Mouse (Mus musculus) spleen, postnatal 36 days (tissue): ENCODE measurements around the gene Ptprm.
"Not testable (repeated sequence)": the region's sequence is repeated elsewhere in the genome, so short reads cannot be mapped to it uniquely, and the experiment has no call there.

ENCODE experiments used
- DNase-seq, 2 experiments: peaks; one replicate each; pipeline ENCODE4 v3.0.0; 2022; ENCODE audit warnings: low spot score in 2 of 2, mixed read lengths in 1 of 2

Ptprm gene

DNA sequence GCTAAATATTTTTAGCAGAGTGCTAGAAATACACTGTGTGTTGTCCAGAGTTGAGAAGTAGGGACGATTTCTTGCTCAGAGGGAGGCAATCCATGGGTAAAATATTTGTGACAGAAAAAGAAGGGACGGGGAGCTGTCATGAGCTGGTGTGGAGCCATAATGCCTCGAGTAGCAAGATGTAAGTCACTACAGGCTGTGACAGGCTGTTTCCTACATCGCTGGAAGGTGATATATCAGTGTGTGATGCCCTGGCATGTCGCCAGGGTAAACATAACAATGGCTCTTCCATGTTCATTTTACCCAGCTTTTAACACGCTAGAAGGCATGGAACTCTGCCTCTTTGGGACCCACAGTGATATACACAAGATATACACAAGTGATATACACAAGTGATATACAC is 476.7 kb downstream of the Ptprm start:
- no peak for DNase-seq

DNA sequence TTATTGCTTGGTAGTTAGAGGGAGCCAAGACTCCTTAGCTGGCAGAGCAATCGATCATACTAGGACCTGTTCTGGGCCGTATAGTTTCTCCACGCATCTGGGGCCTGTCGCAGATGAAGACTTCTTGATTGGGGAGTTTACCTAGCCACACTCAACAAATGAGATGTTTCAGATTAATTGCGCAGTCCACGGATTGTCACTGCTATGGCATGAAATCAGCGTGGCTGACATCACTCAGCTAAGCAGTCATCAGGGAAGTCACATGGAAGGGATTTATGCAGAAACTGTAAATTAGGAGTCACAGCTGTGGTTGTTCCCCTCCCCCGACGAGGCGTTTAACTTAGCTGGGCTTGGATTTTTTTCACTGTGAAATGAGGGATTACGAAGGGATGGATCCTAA is 479.4 kb downstream of the Ptprm start:
- DNase-seq: no peak

DNA sequence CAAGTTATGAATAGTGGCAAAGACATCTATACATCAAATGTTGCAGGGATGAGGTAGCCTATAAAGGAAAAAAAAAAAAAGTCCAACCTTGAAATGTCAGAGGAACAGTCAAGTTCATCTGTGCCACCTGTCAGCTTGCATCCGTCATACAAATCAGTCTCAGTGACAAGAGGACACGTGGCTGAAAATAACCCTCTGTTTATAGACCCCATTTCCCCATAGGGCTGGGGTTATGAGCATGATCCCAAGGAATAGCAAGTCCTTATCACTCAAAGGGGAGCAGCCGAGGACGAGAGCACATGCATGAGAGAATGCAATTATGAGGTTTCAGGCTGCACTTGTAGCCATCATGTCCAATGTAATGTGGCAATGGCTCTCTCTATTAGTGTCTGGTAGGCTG is 482.9 kb downstream of the Ptprm start:
- DNase-seq: no peak

DNA sequence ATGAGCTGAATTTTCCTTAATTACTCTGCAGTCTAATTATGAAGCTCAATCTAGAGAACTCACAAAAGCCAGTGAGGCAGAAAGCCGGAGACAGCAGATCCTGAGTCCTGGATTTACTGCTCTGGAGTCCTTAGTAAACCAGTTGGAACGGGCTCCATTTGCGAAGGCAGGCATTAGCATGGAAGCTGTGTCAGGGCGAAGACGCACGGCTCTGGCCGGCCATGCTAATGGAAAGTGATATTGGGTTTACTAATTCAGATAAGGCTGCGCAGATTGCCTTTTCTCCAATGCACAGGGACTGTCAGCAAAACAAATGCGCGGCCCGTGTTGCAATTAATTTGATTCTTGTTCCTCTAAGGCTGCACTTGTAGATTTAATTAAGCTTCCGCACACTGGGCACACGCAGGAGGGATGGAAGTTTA is 484.7 kb downstream of the Ptprm start:
- no peak for DNase-seq

DNA sequence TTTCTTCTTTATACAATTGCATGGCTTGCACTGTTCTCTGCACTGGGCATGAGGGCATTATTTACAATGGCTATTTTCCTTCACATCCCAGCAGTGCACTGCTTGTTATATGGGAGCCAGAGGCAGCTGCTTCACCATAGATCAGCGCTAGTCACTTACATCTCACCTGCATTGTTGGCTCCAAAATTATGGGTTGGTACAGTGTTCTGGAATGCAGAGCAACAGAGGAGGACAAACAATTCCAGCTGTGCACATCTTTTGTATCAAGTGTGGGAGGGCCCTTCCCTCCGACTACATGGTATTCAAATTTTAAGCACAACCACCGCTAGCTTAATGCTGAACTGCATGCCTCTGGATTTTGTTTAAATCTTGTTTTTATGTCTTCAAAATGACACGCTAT is 489.8 kb downstream of the Ptprm start:
- no peak for DNase-seq

DNA sequence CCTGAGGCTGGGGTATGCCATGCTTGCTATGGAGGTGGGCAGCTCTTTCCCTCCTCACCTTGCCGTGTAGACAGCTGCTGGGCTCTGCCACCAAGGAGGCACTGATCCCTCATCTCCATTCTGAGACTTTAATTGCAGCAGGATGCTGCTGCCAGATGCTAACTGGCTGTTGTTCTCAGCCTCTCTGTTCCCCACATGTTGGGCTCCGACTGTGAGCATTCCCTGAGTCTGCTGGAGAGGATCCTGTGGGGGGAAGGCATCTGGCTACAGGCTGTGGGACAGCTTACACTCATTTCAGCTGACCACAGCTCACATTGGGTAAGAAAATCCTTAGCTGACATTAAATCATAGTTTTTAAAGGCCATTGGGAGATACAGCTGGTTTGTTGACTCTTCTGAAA is 492.7 kb downstream of the Ptprm start:
- no peak for DNase-seq

DNA sequence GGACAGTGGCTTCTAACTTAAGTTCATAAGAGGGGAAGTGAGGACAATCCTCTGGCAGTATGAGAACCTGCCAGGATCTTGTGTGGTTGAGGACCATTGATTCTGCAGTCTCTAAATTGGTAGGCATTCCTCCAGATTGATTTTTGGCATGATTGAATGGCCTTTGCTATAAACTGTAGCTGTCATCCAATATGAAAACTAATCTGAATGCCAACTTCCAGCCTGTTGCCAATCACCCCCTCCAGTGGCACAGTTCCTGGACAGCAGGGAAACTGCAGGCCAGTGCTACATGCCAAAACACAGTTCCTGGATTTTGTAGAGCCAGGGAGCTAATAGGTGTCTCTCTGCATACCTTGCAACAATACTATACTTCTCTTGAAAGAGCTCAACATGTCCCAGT is 495.5 kb downstream of the Ptprm start:
- DNase-seq: no peak

DNA sequence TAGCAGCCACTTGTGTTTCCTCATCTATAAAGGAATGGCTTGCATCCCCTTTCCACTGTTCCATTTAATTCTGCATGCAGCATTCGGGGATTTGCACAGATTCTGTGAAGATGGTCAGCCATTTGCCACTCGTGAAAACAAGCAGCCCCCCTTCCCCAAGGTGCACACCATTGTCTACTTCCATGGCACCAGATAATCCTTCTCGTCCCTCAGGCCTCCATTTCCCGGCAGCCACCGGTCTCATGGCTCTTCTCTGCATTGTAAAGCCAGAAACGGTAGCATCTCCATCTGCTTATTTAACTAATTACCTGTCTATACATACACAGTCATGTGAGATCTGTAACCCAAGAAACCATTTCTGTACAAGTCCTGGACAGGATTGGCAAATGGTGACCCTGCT is 501.8 kb downstream of the Ptprm start:
- no peak for DNase-seq

DNA sequence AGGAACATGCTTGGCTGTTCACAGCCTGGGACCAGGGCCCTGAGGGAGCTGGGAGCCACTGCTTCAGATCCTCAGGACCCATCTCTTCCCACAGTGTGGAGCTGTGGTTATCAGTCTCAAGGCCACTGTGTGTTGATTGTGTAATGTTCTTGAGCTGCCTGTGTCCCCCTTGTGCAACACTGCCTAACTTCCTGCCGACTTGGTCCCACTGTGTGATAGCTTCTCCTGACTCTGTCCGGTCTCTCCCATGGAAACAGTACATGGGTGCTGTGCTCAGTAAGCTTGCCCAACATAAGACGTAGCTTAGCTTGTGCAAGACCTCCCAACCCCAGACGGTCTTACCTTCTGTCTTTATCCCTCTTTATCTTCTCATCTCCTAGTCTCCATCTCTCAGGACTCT is 507.2 kb downstream of the Ptprm start:
- not testable (repeated sequence) for DNase-seq

DNA sequence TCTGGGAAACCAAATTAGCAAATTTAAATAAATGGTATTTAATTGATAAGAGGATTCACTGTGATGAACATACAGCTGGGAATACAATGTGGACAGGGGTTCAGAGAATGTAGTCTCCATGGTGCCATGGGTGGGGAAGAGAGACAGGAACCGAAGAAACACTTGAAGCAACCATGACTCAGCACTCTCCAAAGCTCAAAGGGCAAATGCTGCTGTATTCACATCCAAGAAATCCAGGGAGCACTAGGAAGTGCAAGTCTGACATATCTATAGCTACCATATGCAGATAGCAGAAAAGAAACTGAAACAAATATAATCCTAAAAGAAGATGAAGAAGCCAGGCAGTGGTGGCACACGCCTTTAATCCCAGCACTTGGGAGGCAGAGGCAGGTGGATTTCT is 531.9 kb downstream of the Ptprm start:
- DNase-seq: no peak

DNA sequence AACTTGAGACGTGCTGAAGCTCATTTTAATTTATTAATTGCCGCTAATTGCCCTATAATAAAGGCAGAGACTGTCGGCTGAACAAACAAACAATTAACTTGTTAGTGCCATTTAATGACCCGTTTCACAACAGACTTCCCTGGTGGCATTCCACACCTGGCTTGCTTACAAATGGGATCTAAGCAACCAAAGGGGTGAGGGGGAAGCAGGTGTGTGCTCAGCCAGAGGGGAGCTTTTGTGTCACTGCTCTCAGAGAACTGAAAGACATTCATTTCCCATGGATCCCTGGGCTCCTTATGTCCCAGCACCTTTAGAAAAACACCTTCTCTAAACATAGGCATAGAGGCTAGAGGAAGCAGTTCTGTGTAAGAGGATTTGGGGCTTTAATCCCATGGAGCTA is 536.9 kb downstream of the Ptprm start:
- DNase-seq: no peak

DNA sequence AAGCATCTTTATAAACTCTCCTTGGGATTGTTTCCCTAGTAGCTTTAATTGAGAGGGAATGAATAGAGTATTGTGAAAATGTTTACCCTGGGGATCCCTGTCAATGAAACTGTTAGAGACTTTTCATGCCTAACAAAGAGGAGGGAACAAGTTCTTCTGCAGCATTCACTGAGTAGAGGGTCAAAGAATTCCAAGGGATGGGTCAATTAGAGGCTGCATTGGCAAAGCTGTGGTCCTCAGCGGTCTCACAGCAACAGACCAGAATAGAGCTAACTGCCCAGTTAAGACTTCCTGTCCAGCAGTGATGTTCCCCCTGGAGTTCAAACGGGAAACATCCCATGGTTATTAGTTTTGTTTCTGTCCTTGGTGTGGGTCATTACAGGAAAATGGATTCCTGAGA is 538.3 kb downstream of the Ptprm start:
- no peak for DNase-seq

DNA sequence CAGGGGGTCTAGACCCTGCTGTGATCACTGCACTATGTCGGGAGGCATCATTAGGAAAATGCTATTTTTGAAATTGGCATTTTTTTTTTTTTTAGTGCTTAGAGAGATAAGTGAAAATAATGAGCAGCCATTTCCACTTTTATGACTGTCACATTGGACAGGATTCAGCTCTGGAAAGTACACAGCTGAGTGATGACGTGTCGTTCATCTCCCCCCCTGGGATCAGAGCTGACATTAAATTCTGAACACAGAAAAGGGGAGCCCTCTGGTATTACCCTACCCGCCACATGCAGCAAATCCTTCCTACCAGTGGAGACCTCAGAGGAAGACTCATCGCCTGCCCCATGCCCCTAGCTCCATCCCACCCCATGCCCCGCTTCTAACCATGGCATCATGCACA is 540.5 kb downstream of the Ptprm start:
- DNase-seq: no peak

DNA sequence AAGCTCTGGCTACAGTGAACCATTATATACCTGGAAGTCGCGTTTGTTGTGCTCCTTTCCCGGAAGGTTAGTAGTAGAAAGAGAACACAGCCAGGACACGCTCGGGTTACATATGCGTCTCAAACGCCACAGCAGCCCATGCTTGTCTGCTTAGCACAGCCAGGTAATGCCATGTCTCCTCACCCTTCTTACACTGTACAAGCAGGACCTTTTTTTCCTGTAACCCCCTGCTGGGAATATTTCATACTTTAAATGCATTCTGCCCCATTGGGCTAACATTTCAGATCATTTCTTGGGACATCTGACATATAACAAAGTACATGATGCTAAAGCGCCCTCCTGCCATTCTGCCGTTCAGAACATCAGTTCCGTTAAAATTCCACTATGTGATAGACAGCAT is 540.9 kb downstream of the Ptprm start:
- no peak for DNase-seq

DNA sequence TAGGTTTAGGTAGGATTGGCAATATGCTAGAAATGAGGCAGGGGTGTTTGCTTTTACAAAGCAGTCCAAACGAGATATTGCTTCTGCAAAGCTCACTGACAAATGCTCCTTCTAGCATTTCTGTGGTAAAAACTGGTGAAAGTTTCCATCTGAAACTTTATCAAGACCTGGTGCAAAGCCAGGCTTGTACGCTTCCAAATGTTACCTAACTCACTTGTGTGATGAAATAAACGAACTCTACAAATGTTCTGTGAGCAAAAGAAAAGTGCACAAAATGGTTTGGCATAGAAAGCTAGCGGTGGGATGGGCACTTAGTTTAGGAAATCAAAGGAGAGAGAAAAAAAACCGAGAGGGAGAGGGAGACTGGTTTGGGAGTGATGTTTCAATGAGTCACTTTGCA is 544.5 kb downstream of the Ptprm start:
- no peak for DNase-seq

DNA sequence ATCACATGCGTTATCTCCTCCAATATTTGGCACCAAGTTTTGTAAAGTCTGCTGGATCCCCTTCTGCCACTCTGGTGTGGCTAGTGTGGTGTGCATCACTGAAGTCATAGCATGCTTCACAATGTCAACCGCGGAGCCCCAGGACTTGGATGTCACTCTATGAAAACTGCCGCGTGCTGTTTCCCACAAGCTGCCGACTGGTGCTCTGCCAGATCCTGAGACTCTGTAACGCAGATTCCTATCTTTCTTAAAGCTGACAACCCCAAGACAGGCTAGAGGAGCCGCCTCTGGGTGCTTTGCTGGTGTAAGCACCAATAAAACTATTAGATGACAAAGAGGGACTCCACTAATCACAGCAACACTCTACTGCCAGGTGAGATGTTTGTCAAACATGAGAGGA is 546.1 kb downstream of the Ptprm start:
- DNase-seq: no peak

DNA sequence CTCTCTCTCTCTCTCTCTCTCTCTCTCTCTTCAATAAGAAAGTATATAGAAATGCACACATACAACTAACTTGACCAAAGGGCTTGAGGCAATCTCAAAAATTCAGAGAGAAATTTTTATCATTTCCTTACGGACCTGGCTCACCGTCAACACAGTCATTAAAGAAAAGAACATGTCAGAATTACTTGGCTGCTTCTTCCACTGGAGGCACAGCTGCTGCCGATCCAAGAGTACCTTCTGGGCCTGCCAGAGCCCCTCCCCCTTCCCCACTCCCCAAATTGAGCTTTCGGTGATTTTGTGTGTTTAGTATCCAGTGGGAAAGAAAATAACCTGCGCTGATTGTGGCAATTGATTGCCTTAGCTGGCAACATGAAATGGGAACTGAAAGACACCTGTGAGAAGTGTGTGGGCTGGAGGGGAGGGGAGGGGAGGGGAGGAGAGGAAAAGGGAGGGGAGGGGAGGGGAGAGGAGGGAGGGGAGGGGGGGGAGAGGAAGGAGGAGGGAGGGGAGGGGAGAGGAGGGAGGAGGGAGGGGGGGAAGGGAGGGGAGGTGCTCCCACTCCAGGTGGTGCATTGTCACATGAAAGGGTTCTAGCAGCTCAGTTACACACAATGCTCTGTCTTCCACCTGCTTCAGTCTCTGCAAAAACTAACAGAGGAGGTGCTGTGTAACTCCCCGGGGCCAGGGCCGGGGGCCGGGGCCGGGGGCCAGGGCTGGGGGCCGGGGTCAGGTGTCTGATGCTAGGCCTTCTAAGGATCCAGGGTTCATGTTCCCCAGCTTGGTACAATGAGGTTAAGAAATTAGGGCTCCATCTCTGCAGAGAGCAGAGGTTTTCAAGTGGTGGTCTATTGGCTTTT is 552.2 kb downstream of the Ptprm start:
- no peak for DNase-seq

DNA sequence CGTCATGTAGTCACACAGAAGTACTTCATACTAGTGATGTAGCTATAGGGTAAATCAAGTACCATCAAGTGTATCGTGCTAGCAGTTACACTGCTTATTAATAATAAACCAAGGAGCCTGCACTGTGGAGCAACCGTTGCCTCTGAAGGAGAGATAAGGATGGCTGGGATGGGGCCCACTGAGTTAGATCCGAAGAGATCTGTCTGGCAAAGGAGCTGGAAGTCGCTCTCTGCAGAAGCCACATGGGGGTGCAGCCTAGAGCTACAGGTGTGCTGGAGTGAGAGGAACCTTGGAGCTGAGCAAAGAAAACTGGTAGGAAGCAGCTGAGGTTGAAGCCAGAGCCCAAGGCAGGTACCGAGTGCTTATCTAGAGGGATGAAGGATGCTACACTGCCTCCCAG is 554.0 kb downstream of the Ptprm start:
- no peak for DNase-seq

DNA sequence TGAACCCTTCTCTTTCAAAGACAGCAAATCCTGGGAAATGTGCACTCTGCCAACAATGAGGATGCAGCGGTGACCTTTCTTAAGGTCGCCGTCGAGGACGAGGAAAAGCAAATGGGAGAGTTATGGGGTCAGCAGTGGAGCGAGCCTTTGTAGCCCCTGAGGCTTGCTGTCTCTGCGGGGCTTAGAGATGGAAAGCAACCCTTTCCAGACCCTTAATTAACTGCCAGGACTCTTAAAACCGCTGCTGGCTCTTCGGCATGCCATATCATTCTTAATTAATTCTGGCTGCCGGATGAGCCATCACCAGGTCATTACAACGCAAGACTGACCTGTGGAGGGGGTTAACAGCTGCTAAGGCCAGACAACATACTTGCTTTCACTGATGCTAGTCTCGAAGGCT is 568.1 kb downstream of the Ptprm start:
- no peak for DNase-seq

DNA sequence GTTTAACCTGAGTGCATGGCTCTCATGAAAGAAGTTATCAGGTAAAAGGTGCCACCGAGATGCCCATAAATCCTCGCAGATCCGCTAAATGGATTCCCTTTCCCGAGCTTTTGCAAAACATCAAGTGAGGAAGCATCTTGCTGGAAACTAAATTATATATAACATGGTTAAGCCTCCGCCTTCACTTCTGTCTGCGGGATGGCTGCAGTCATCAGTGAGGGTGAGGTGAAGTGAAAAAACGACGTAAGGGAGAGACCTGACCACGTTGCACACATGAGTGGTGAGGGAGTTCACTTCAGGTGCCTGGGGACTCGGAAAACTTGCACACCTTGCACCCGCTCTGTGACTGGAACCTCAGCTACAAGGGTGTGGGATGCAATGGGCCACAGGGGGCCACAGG is 568.7 kb downstream of the Ptprm start:
- no peak for DNase-seq

DNA sequence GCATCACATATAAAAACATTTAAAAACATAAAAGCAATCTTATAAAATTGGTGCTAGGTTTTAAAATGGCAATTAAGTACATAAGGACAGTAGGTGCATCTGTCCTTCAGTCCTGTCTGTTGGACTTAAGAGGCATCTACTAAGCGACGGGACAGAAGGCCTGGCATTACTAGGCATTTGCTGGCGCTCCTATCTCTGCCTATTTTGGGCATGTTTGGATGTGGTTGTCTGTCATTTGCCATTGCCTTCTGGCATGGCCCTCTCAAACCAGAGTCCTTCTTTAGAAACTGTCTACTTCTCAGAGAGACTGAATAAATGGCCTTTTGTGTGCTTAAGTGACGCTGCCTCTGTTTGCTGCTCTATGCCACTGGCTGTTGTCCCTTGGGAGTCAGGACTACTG is 570.7 kb downstream of the Ptprm start:
- no peak for DNase-seq

DNA sequence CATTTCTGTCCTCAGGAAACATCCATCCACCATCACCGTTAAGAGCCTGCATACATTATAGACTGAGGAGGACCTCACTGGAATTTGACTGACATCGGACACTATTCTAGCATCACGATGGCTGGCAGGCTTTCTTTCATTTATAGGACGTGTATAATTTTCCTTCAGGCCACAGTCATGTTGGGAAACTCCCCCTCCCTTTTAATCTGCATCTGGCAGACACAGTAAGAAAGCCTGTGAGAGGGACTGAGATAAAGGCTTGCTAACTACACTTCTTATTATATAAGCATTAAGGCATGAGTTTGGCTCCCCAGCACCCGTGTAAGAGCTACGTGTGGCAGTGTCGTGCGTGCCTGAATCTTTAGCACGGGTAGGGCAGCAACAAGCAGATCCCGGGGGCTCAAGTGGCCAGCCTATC is 571.2 kb downstream of the Ptprm start:
- no peak for DNase-seq

DNA sequence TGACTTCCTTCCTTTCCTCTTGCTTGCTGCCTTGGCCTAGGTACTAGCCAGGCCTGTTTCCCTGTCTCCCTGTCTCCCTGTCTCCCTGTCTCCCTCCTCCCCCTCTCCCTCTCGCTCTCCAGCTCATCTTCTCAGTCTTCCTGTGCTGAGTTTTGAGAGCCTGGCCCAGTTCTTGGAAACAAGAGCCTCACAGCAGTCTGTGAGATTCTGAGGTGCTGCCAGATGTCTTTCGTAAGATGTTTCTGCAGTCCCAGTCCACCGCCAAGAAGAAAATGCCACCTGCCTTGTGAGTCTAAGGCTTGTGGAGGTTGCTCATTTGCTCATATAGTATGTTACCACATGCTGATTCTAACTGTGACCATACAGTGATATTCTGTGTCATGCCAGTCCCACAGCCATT is 572.3 kb downstream of the Ptprm start:
- DNase-seq: no peak

DNA sequence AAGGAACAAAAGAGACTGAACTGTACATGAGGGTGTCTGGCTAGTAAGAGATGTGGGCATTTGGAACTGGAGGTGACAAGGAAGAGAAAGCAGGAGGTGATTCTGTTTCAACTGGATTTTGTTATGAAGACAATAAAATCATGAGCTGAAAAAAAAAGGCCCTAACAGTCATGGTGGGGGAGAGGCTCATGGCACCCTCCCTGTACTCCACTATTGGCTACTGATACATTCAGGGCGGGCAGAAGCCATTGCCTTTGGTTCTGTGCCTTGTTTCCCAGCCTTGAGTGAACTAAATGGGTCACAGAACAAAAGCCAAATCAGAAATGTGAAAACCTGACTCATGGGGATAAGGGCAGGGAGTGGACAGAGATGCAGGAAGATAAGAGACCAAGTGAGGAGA is 575.2 kb downstream of the Ptprm start:
- DNase-seq: no peak
